Mouse (Mus musculus) brain, embryonic 18.5 days (tissue): ENCODE data around the gene Btnl10.
A peak's percentile ranks its signal among the peaks of the same experiment; 100 is the strongest.

Experiments
- DNase-seq: peaks from one replicate; pipeline ENCODE4 v3.0.0-alpha.2; 2012; ENCODE audit warnings: low read depth, low spot score

Gene Btnl10

DNA sequence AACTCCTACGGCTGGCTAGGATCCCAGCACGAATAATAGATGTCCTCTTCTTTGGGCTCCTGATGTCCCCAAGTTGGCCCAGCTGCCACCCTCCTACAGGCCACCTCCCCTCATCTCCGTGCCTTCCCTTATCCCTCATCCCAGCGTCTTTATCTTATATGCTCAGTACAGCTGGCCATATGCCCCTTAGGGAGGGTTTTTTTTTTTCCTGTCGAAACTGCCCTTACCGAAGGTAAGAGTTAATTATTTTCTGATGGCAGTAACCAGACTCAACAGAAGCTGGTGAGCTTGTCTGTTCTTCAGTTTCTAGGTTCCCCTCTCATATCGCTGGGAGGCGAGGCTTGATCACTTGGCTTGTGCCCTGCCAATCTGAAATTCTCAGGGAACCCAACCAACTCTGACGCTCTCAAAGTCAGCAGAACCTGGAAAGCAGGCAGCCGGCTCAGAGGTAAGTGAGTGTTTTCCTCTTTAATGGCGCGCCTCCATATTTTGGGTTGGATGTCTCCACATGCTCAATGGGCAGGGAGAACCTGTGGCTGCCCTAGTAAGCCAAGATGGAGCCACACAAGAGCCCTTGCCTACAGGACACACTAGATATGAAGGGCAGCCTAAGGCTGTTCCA, at the start of gene Btnl10:
Gene Btnl10 (plus strand): TSS at position 164 of the 622 bp plus-strand sequence.
- no peak for DNase-seq

DNA sequence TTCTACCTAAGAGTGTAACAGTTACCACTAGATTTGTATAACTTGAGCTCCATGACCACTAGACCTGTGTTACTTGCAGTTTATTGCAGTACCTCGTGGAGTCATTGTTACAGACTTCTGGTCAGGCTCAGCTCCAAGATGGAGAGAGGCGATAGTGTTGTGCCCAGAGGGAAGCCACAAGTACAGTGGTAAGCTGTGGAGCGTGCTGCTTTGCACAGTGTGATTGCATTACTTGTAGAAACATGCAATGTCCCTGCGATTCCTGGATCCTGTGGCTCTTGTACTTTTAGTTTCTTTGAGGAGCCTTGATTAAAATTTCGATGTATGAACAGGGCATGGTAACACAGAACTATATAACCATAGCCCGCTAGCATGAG, 49.8 kb upstream of the Btnl10 start:
- no peak for DNase-seq

- no peak for DNase-seq
Observed at GRCm38 (mm10) chr11:58870961-58871360, 46.7 kb upstream of the Btnl10 start.

GRCm38 (mm10) chr11:58883756-58884155, 34.0 kb upstream of the Btnl10 start:
- no peak for DNase-seq

DNA sequence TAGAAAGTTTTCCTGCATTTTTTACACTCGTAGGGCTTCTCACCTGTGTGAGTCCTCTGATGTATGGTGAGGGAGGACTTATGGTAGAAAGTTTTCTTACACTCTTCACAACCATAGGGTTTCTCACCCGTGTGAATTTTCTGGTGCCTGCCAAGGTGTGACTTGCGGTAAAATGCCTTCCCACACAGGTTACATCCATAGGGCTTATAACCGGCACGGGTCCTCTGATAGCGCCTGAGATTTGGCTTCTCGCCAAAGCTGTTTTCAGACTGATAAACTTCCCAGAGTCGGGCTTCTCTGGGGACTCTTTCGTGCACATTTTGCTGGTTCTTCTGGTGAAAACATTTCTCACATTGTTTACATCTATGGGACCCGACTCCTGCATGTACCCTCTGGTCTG, 27.2 kb upstream of the Btnl10 start:
- no peak for DNase-seq

DNA sequence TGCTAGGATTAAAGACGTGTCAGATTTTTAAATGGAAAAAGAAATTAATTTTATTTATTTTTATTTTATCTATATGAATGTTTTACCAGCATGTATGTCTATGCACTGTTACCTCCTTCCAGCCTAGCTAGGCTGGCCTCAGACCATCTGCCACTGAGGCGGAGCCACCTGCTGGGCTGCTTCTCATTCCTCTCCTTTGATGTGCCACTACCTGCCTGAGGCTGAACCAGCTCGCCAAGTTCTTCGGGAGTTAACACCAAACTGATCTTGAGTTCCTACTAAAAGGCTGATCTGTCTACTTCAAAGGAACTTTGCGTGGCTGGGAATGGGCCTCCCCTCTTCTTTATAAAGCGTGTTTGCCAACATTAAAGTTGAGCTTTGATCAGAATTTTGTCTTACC, 23.3 kb upstream of the Btnl10 start:
- no peak for DNase-seq

DNA sequence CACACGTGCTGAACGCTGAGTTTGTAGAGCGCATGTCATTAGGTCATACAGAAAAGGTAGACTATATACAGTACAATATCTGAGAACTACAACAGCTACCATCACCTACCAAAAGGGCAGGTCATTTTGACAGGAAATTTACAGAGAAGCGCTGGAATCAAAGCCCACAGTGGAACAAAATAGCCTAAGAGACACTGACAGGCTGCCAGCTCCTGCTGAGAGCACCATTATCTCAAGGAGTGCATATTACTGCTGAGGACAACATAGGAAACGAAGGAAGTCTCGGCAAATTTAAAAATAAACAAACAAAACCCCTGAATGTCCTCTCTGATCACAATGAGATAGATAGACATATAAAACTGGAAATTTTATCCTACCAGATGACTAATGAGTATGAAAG, 20.2 kb upstream of the Btnl10 start:
- DNase-seq = no peak

GRCm38 (mm10) chr11:58901080-58901479, 16.6 kb upstream of the Btnl10 start:
- no peak for DNase-seq

DNA sequence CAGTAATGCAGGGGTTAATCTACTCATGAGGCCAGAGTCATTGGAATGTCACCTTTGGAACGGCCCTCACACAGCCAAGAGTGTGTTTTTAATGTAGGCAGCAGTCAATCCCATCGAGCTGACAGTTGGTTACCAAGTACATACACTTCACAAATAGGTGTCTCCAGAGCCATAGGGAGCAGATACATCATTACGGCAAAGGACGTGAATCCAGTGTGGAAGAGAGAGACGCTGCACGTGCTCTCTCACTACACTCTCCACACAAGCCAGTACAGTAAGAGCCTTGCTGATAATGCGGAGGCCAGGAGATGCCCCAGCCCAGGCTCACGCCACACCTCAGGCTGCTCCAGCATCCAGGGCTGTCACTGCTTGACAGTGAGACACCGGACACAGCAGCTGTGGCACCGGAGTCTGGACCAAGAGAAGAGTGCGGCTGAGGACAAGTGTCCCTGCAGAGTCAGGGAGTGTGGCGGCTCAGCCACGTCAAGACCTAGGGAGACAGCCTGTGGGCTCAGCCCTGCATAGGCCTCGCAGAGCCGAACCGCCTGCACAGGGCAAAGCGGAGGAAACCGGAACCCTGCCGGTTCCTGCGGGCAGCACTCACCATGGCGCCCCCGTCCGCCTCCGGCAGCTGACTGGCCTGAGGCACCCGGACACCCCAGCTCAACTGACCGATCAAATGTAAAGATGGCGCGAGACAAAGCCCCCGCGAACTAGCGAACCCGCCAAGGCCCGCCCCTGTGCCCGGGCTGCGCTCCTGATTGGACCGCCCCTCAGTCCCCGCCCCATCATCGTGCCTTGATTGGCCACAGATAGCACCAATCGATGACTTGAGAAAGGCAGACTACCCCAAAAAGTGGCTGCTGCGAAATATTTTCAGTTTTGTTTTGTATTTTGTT, 13.9 kb upstream of the Btnl10 start, which contains the start of gene Zfp39:
Gene Zfp39 (minus strand): TSS at position 715 of the 899 bp plus-strand sequence.
- peak; percentile 83 for DNase-seq

- DNase-seq = no peak
Observed at GRCm38 (mm10) chr11:58904410-58904718, 13.3 kb upstream of the Btnl10 start.

DNA sequence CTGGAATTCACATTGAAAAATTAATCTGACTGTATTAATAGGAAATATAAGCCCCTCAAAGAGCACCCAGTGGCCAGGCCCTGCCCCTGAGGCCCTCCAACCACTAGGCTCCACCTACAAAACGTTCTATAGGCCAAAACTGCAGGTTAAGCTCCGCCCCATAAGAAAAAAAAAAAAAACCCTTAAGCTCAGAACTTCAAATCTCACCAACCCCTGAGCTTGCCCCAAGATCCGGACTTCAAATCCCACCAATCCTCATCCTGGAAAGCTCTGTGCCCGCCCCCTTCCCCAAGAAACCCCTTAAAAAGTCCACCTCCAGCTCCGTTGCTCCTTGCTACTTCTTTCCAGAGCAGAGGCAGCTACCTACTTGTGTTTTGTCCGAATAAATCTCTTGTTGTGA, 12.9 kb upstream of the Btnl10 start:
- no peak for DNase-seq

DNA sequence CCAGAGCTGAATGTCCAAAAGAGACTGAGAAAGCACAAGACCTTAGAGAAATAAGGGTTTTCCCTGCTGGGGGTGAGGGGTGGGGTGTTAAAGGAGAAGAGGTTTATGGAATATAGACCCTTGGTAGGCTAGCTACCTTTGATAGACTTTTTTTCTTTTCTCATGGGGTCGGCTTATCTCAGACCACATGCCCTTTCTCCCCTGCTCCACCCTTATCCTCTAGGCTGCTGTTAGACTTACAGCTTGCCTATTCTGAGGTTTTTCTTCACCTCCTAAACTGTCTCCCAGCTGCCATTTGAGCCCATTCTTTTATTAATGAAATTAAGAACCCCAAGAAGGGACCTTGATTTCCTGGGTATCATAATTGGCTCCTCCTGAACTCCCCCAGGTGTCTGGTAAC, 3.9 kb upstream of the Btnl10 start:
- no peak for DNase-seq

DNA sequence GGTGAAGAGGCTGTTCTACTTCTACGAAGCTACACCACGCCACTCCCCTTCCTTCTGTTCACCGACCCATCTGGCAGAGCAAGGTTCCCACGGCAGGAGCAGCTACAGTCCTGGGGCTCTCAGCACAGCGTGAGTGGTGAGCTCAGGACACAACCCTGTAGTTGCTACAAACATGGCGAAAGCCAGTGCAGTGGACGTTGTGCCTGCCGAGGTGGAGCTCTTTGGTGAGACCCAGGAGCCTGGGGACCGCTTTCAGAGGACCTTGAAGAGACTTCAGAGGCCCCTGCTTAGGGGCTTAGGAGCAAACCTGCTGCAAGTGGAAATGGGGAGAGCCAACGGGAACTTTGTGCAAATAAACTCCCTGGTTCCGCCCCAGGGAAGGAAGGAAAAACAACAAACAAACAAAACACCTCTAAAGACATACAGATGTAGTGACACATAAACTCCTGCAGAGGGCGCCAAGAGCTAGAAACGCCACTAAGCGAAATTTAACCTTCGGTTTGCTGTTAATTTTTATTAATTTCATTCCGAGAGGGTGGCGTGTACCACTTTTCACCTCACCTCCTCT, 3.2 kb upstream of the Btnl10 start:
- DNase-seq = no peak

DNA sequence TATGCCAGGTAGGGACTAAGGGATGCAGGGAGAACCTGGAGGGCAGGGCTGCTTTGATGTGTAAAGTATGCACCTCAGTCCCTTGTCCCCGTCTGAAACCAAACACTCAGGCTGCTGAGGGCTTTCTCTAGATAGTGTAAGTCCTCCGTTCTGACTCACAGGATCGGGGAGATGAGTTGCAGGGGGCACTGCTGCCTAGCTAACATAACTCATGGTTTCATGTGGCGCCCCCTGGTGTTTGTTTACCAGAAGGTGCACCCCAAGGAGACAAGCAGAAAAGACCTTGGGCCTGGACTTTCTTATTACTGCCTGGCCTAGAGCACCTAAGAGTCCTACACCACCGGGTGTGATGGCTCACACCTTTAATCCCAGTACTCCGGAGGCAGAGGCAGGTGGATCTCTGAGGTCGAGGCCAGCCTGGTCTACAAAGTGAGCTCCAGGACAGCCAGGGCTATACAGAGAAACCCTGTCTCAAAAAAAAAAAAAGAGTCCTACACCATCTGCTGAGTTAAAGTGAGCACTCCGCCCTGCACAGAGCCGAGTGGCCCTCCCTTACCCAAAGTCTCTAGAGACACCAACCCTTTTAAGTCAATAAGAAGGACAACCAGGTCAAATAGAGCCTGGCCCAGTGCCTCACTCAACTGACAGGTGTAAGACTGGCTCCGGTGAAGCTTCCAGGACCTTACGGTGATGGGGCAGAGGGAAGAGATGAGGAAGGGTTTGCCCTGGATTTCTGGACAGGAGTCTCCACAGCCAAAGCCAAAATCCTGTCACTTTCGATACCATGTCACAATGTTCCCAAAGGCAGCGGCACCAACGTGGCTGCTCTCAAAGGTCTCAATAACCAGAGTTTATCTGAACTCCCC, 596 bp upstream of the Btnl10 start:
- DNase-seq = no peak

DNA sequence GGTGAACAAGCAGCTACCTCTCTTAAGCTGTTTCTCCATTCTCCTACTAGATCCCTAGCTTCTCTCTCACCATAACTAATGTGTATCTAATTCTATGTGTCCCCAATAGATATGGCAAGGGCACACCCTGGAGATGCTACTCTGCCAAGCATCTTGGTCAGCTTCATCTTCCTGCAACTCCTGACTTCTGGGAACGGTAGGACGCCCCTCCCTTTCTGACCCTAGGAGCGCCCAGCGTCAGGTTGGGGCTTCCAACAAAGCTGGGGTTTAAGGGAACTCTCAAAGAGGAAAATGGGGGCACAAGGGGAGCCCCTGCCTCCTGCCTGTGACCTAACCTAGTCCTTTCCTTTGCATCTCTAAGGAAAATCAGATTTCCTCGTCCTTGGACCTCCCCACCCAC, 1.1 kb downstream of the Btnl10 start:
- DNase-seq = no peak

DNA sequence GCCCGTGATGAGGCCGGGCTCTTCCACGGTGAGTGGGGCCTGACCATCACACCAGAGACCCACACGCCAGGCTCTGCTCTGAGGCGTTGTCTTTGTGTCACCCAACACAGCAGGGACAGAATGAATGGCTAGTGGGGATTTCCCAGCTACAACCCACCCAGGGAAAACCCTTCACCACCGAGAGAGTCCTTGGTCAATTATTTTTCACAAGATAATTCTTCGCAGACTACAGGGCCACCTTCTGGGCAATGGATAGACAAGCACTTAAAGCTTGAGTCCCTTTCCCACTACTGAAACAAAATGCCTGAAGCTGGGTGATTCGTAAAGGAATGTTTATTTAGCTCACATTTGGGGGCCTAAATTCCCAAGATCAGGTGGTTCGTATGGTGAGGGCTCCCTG, 4.7 kb downstream of the Btnl10 start:
- DNase-seq = no peak

DNA sequence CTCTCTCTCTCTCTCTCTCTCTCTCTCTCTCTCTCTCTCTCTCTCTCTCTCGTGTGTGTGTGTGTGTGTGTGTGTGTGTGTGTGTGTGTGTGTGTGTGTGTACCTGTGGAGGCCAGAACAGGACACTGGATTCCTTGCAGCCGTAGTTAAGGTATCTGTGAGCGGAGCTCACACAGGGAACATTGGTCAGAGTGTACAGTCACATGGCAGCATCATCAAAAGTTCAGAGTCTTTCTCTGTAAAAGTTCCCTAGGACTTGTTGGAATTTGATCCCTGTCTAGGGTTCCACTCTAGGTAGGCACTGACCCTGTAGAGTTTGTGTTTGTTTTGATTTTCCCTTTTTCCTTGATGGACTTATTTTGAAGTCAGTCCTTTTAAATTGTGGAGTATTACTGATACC, 8.9 kb downstream of the Btnl10 start:
- DNase-seq = no peak

DNA sequence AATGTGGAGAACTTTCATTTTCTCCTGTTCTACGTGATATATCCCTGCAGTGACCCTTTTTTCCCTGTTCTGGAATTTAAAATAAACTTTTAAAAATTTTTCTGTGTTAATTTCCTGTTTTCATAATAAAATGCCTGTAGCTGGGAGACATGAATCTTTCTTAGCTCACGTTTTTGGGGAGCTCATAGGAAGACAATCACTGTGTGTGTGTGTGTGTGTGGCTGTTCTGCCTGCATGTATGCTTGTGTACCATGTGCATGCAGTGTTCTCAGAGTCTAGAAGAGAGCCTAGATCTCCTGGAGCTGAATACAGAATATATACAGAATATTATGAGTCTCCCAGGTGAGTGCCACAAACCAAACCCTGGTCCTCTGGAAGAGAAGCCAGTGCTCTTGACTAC, 9.3 kb downstream of the Btnl10 start:
- no peak for DNase-seq

DNA sequence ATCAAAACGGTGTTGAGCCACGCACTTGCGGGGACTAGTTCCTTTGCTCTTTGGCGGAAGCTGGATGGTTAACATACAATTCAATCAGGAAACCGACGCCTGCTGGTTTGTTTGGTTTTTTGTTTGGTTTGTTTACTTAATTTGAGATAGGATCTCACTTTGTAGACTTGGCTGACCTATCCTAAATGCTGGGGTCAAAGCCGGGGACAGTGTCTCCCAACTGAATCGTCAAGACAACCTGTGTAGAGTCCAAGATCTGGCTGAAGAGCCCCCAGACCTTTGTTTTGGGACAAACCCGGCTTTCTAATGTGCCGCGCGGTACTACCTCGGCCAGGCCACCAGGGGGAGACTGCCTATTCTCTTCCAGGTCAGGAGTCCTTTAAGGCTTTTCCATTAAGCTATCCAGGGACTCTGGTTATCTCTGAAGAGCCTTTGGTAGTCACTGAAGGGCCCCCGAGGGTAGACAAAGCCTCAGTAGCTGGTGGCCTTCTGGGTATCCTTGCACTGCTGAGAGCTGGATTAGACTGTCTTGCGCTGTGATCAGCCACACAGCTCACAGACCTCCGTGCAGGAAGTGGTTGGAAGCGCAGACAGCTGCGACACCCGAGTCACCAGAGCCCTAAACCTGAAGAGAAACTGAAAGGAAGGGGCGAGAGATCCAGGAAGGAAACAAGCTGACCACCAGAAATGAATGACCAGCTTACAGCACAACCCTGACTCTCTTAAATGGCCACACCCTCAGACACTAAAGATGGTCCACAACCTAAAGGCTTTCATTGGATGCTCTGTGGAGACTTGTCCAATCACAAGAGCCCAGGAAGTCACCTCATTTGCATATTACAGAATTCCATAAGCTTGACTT, 10.3 kb downstream of the Btnl10 start:
- DNase-seq = no peak

DNA sequence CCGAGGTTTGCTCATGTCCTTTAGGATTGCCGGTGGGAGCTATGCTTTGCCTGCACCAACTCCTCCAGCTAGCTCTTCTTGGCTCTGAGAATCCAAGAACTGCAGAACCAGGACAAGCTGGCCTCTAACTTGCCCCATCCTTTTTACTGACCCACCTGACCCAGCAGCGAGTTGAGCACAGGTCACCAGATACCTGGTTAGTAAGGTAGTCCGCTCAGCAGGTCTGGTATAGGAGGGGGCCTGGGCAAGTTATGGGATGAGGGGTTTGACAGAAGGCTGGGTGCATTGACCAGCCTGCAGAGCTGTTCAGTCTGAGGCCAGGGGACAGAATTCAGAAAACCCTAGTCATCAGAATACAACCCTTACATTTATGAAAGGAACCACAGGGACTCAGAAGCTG, 11.3 kb downstream of the Btnl10 start:
- DNase-seq = no peak

DNA sequence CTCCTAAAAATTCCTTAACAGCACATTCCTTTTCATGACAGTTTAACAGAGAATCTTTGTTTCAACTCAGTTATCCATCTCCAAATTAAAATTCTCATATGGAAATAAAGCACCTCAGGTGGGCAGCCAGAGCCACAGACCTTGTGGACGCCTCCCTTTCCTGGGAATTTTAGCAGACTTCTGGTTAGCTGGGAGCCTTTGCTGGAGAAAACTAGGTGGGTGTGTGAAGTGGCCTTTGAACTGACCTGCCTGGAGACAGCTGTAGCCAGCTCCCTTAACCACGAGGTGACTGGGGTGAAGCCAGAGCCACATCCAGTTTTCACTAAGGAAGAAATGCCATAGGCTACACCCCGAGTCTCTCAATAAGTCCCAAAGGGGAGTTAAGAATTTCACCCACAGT, 11.9 kb downstream of the Btnl10 start:
- DNase-seq = no peak
